Mouse (Mus musculus): Measurements from ENCODE around the gene Ank3.

The Ank3 gene

GRCm38 (mm10) chr10:69630802-69631388 lies 232.3 kb downstream of the Ank3 start:
- DNase-seq: no peak

DNA sequence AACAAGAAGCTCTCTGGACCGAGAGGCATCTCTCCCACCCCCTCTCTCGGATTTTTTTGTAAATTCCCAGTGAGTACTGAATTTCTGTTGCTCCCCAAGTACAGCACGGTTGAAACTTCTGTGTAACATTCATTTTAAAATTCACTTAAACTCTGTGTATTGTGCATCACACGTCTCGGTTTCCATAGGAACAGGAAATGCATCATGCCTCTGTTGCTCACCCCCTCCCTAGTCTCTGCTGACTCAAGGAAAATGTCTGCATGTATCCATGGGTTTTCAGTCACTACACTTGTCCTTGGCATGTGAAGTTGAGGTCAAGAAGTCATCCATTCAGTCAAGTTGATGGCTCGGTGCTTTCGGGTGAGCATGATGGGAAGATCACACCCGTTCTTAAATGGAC lies 234.3 kb downstream of the Ank3 start:
- no peak for DNase-seq

GRCm38 (mm10) chr10:69634891-69635290 lies 236.3 kb downstream of the Ank3 start:
- no peak for DNase-seq

DNA sequence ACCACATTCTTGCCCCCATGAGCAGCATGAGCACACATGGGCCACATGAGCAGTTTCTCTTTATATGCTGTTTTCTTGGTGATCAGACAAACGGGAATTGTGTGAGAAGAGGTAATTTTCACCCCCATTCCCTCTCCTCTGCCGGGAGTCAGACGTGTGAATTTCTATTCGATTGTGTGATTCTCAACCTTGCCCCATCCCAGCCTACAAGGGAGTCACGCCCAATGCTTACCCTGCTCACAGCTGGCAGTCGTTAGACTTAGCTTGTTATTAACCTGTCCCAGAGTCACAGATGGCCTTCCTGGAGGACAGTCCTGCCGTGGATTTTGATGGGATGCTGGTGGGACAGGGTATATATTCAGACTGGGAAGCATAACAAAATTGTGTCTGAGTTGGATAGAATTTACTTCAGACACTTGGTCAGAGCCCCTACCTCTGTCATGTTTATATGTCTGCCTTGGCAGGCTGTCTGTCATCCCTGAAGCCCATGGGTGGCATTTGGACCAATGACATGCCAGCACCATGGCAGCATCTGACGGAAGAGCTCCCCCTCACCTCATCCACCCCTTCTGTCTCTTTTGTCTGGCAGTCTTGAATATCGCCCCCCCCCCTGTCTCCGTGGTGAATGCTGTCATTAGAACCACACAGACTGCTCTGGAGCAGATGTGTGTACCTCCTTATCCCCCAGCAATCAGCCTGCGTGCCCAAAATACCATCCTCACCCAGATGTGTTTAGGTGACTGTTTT lies 237.5 kb downstream of the Ank3 start:
- peak in 1 of 2 experiments; percentile 3 for DNase-seq

- peak in 1 of 2 experiments; percentile 7 for DNase-seq
These were observed 240.6 kb downstream of the Ank3 start for GRCm38 (mm10) chr10:69639138-69639537.

DNA sequence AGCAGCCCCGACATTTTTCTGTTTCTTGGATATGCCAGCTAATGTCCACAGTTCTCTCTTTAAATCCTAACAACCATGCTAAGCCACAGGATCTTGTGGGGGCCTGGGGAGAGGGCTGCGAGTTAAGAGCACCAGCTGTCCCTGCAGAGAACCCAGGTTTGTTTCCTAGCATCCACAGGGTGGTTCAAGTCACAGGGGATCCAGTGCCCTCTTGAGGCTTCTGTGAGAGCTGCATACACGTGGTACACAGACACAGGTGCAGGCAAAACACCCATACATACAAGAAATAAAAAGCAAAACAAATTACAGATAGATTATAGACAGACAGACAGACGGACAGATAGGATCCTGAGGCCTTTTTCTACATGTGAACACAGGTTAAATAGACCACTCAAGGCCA lies 242.0 kb downstream of the Ank3 start:
- DNase-seq: peak in 1 of 2 experiments; percentile 6

- no peak for DNase-seq
These were observed 244.9 kb downstream of the Ank3 start for GRCm38 (mm10) chr10:69643481-69643880.

GRCm38 (mm10) chr10:69643986-69644385 lies 245.4 kb downstream of the Ank3 start:
- DNase-seq: no peak

DNA sequence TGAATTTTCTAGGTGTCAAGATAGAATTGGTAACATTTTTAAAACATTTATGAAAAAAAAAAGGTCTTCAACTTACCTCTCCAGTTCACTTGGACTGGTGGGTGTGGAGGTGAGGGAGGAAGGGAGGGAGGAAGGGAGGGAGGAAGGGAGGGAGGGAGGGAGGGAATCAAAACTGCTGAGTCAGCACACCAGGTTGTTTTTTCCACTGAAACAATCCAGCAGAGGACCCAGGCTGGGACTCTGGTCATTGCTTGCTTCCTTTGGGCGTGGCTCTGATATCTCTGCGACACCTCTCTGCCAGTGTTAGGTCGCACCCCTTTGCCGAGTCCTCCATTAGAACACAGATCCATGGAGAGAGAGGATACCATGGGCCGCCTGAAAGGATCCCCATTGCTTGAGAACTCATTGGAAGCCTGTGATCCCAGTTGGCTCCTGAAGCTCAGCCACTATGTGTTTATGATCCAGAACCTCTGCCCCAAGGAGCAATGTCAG lies 246.8 kb downstream of the Ank3 start:
- DNase-seq: no peak

GRCm38 (mm10) chr10:69645929-69646328 lies 247.4 kb downstream of the Ank3 start:
- no peak for DNase-seq

DNA sequence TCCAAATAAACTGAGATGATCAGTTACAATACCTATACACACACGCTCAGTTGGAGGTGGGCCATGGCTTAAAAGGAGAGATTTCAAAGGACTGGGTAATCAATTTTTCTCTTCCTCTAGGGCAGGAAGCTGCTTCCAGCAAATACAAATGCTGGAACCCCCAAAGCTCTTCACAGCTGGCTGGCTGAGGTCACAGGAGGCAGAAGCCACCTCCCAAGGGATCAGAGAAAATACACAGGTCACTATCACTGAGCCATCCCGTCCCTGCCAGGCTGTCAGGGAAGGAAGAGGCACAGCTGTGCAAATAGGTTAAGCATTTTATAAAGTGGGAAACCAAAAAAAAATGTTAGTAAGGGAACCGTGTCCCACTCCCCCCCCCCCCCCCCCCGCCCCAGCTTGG lies 251.5 kb downstream of the Ank3 start:
- no peak for DNase-seq

DNA sequence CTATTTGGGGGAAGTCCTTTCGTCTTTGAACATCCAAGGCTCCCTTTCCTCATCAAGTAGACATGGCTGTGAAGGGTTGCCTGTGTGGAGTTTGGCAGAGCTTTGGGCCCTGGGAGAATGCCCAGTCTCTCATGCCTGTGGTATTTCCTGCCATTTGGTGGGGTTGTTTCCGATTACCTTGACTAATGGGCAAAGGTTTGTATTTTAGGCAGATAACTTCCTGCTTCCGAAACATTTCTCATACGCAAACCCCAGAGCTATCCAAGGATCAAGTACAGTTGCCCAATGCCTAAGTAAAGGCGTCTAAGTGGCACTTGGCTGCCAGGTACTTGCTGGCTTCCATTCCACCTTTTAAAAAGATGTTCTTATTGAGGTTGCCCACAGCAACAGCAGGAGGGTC lies 254.1 kb downstream of the Ank3 start:
- DNase-seq: peak; percentile 74 to 81

- DNase-seq: peak in 1 of 2 experiments; percentile 25
These were observed 254.6 kb downstream of the Ank3 start for GRCm38 (mm10) chr10:69653121-69653677.

GRCm38 (mm10) chr10:69654176-69654575 lies 255.6 kb downstream of the Ank3 start:
- no peak for DNase-seq

DNA sequence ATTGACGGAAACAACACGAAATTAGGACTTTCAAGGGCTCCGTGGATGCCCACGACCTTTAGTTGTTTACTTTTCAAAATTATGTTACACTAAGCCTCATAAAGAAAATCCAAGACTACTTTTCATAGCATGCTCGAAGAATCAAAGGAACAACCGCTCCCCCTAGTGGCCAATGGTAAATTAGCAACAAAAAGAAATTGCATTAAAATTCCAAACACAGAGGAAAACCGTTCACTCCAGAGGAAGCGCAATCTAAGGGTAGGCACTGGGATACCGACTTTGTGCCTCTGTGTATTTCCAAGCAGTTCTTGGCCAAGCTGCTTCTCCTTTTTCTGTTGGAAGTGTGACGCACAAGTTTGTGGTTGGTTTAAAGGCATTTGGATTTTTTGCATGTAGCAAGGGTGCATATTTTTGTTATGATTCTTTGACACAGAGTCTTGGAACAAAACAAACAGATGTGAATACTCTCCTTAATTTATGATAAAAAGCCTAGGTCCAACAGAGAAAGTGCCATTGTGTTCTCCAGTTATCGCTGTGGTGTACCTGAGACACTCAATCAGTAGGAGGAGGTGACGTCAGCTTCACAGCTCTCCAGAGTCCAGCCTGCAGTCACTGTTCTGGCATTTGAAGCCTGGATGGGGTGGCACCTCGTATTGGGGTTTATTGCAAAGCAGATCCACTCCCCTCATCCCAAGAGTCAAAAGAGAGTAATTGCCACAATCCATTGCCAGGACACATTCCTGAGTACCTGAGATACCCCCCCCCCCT lies 256.5 kb downstream of the Ank3 start:
- DNase-seq: peak; percentile 45 to 69

GRCm38 (mm10) chr10:69656321-69656720 lies 257.7 kb downstream of the Ank3 start:
- DNase-seq: peak; percentile 57 to 81

GRCm38 (mm10) chr10:69659818-69660217 lies 261.2 kb downstream of the Ank3 start:
- no peak for DNase-seq

DNA sequence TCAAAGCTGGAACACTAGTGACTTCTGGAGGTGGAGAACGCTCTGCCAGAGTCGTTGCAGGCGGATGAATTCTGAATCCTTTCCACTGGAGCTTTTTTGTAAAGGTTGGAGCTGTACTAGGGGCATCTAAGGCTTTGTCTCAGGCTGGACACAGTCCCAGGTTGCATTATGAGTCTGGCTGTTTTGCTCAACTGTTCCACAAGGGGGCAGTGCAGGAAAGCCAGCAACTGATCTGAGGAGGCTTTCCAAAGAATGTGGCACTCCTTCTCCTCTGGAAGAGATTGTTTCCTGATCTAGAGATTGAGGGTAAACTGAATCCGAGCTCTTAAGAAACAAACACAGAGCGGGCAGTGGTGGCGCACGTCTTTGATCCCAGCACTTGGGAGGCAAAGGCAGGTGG lies 263.8 kb downstream of the Ank3 start:
- peak; percentile 91 to 92 for DNase-seq

- DNase-seq: no peak
These were observed 268.9 kb downstream of the Ank3 start for GRCm38 (mm10) chr10:69667482-69667881.

DNA sequence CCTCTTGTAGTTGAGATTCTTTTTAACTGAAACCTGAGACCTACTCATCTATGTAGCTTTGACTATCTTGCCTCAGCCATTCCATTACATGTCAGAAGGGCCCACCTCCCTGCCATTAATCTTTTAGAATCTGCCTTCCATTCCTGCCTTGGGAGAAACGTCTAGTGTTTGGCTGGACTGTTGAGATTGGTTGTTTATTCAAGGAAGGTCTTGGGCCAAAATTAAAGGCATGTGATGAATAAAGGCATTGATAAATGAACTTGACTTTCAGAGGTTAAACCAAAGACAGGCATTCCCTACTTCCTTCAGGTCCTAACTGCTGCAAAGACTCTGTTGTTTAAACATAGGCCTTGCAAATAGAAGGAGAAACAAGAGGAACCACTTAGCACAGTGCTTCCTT lies 271.9 kb downstream of the Ank3 start:
- no peak for DNase-seq

DNA sequence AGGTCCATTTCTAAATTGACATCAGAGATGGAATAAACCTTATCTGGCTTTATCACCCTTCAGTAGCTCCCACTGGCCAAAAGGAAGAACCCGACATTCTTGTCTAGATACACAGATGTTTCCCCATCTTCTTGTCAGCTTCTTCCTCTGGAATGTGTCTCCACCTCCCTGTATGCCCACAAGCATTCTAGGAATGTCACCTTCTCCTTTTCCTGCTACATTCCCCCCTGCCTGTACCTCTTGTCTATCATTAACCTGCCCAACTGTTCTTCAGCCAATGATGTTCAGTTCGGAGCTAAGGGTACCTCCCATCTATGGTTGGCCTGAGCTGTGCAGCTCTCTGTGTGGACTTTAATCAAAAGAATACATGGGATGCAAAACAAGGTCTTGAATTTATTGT lies 272.4 kb downstream of the Ank3 start:
- DNase-seq: no peak

- no peak for DNase-seq
These were observed 272.9 kb downstream of the Ank3 start for GRCm38 (mm10) chr10:69671505-69671904.

- DNase-seq: no peak
These were observed 274.0 kb downstream of the Ank3 start for GRCm38 (mm10) chr10:69672545-69672944.
